Mouse (Mus musculus): ENCODE results near the gene Nolc1. TPM values are rescaled to one million over a fixed set of nuclear protein-coding genes. Genes with fewer than 3 reads are reported as not detected.

The Nolc1 gene
- polyA plus RNA-seq, 1 experiment from 2014 or later: 59.4 TPM

DNA sequence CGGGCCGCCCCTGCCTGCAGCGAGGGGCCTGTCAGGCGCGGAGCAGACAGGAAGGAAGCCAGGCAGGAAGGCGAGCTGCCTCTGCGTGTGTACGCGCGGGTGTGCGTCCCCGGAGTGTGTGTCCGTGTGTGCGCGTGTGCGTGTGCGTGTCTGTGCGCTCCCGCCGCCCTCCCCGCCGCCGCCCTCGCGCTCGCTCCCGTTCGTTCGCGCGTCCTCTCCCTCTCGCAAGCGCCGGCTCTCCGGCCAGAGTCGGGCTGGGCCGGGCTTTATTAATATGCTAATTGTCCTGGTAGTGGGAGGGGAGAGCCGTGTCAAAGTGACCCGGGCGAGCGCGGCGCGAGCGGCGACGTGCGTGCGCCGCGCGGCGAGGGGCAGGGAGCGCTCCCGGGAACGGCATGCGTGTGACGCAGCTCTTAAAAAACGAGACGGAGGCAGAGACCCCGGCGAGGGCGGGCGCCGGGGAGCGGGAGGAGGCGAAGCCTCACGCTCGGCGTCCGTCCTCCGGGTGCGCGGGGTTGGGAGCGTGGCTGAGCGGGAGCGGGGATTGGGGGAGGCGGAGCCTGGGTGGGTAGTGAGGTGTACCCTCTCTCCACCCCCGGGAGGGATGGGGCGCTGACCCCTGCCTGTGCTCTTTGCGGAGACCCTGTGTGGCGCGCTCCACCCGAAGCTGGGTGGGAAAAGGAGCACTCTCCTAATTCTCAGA is 30.5 kb upstream of the Nolc1 start, which contains the start of gene Ldb1:
Gene Ldb1 (minus strand): TSS at position 222 of the 703 bp plus-strand sequence.
- H3K4me3 ChIP-seq (replicated peaks): peak within 1 kb of the TSS; percentile 97
- no peaks in the 10 kb centered on the region for H3K9me3 ChIP-seq (replicated peaks)
- H3K27ac ChIP-seq (replicated peaks): peak within 1 kb of the TSS; percentile 99
- peaks cover 59% of the 10 kb centered on the region for H3K4me1 ChIP-seq
- WGBS: under 1% methylated on average over 71 of the region's 84 CpGs
- peak within 1 kb of the TSS; percentile 96 for H3K9ac ChIP-seq (replicated peaks)
- H3K4me2 ChIP-seq: peak within 1 kb of the TSS; percentile 92
- no peaks in the 10 kb centered on the region for H3K36me3 ChIP-seq
- no peaks in the 10 kb centered on the region for H3K27me3 ChIP-seq (replicated peaks)
- ATAC-seq (ENCODE audit: low FRiP score): peak; percentile 77

GRCm38 (mm10) chr19:46045696-46046311 is 29.9 kb upstream of the Nolc1 start:
- Histone ChIP-seq H3K27ac (replicated peaks) (peak overlapping the region; percentile 99), H3K9ac (replicated peaks) (peak overlapping the region; percentile 96), H3K4me1 (peaks cover 52% of the 10 kb centered on the region)

GRCm38 (mm10) chr19:46046621-46047025 is 29.0 kb upstream of the Nolc1 start:
- H3K27ac ChIP-seq (replicated peaks): peak overlapping the region; percentile 99
- H3K27me3 ChIP-seq (replicated peaks): no peaks in the 10 kb centered on the region
- peaks cover 44% of the 10 kb centered on the region for H3K4me1 ChIP-seq
- 7% methylated on average over 10 of the region's 10 CpGs for whole genome bisulfite sequencing
- peak overlapping the region; percentile 97 for H3K4me3 ChIP-seq (replicated peaks)
- no peaks in the 10 kb centered on the region for H3K36me3 ChIP-seq
- H3K9me3 ChIP-seq (replicated peaks): no peaks in the 10 kb centered on the region
- peak overlapping the region; percentile 92 for H3K4me2 ChIP-seq
- ATAC-seq (ENCODE audit: low FRiP score): no peak
- H3K9ac ChIP-seq (replicated peaks): 0 out of 2 replicates have a peak overlapping the region, but pooled peaks have one; percentile 96

More at GRCm38 (mm10) chr19:46045696-46046311, 29.9 kb upstream of the Nolc1 start:
- Histone ChIP-seq H3K36me3 (no peaks in the 10 kb centered on the region), H3K9me3 (replicated peaks) (no peaks in the 10 kb centered on the region), H3K4me2 (peak overlapping the region; percentile 92), H3K4me3 (replicated peaks) (peak overlapping the region; percentile 97), H3K27me3 (replicated peaks) (no peaks in the 10 kb centered on the region)
- peak; percentile 67 for ATAC-seq (ENCODE audit: low FRiP score)
- 3% methylated on average over 7 of the region's 7 CpGs for WGBS

DNA sequence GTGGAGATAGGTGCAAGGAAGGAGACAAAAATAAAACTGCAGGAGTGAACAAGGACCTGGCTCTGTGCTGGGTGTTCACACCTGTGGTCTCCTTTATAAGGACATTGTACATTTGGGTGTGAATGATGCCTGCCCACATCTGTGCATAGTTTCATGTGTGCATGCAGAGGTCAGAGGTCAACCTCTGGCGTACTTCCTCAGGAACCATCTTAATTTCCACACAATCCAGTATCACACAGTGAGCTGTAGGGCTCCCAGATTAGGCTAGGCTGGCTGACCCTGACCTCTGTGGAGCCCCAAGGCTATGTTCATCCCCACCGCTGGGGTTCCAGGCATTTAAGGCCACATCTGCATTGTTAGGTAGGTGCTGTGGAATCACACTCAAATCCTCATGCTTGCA is 28.2 kb upstream of the Nolc1 start:
- ATAC-seq (ENCODE audit: low FRiP score): no peak
- no peak overlapping the region for H3K9ac ChIP-seq (replicated peaks)
- H3K27me3 ChIP-seq (replicated peaks): no peaks in the 10 kb centered on the region
- H3K4me2 ChIP-seq: no peak overlapping the region
- no peak overlapping the region for H3K27ac ChIP-seq (replicated peaks)
- no peaks in the 10 kb centered on the region for H3K9me3 ChIP-seq (replicated peaks)
- no peak overlapping the region for H3K4me3 ChIP-seq (replicated peaks)
- WGBS: 86% methylated on average over 2 of the region's 2 CpGs
- no peaks in the 10 kb centered on the region for H3K36me3 ChIP-seq
- peaks cover 36% of the 10 kb centered on the region for H3K4me1 ChIP-seq

DNA sequence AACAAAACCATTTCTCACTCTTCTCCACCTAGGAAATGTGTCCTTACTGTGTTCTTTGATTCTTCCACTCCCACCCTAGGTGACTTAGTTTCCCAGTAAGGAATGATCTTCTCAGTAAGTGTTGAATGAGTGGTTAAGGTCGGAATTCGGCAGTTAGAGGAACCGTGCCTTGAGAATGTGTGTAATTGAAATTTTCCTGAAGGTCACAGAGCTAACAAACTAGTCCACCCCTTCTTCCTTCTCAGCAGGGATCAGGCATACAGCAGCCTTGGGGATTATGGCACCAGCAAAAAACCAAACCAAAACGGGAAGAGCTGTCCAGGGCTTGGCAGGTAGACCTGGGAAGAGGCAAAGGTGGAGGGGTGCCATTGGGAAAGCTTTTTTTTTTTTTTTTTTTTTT is 26.5 kb upstream of the Nolc1 start:
- Histone ChIP-seq H3K4me2 (no peak overlapping the region), H3K27ac (replicated peaks) (no peak overlapping the region), H3K27me3 (replicated peaks) (no peaks in the 10 kb centered on the region), H3K9ac (replicated peaks) (no peak overlapping the region), H3K4me1 (peaks cover 19% of the 10 kb centered on the region), H3K4me3 (replicated peaks) (no peak overlapping the region), H3K36me3 (no peaks in the 10 kb centered on the region), H3K9me3 (replicated peaks) (no peaks in the 10 kb centered on the region)
- 71% methylated on average over 4 of the region's 4 CpGs for WGBS
- ATAC-seq (ENCODE audit: low FRiP score): no peak

DNA sequence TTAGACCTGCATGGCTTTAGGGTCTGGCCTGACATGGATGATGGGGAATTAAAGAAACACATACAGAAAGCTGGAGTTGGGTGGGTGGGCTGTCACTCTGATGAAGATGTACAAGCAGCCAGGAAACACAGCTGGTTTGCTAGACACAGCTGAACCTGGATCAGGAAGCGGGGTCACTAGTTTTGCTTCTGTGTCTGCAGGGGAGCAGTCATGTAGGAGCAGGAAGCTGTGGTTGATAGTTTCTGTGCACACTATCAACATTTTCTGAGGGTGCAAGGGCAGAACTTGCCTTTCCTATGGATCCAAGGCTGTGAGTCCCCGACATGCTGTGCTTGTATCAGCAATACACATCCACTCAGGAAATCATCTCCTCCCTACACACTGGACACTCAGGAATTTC is 25.2 kb upstream of the Nolc1 start:
- Histone ChIP-seq H3K4me1 (peaks cover 17% of the 10 kb centered on the region), H3K27me3 (replicated peaks) (no peaks in the 10 kb centered on the region), H3K9me3 (replicated peaks) (no peaks in the 10 kb centered on the region), H3K9ac (replicated peaks) (no peak overlapping the region), H3K36me3 (no peaks in the 10 kb centered on the region), H3K27ac (replicated peaks) (no peak overlapping the region), H3K4me3 (replicated peaks) (no peak overlapping the region), H3K4me2 (no peak overlapping the region)
- ATAC-seq (ENCODE audit: low FRiP score): no peak
- 85% methylated on average over 2 of the region's 2 CpGs for WGBS

DNA sequence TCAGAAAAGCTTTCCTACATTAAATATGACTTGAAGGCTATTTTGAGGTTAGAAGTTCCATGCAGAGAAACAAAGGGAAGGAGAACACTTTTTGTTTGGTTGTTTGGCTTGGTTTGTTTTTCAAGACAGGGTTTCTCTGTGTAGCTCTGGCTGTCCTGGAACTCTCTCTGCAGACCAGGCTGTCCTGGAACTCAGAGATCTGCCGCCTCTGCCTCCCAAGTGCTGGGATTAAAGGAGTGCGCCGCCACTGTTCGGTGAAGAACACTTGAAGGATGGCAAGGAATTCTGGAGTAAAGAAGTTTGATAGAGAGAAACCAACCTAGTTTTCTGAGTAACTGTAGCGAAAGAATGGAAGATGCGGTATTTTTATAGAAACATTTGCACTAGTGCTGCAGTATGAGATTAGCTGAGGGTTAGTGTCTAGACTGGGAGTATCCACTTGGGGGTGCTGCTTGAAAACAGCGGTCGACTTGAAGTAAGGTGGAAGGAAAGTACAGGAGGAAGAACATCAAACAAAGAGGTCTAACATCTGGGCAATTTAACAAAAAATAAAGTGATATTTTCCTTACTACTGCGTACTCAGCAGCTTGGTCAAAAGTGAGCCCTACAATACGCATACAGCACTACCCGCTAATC is 19.8 kb upstream of the Nolc1 start:
- H3K36me3 ChIP-seq: no peaks in the 10 kb centered on the region
- peak overlapping the region; percentile 44 for H3K9ac ChIP-seq (replicated peaks)
- H3K9me3 ChIP-seq (replicated peaks): no peaks in the 10 kb centered on the region
- peak overlapping the region; percentile 71 for H3K4me2 ChIP-seq
- H3K4me1 ChIP-seq: peaks cover 17% of the 10 kb centered on the region
- ATAC-seq (ENCODE audit: low FRiP score): peak; percentile 83
- WGBS: 1% methylated on average over 11 of the region's 11 CpGs
- peak overlapping the region; percentile 96 for H3K4me3 ChIP-seq (replicated peaks)
- peak overlapping the region; percentile 90 for H3K27ac ChIP-seq (replicated peaks)
- no peaks in the 10 kb centered on the region for H3K27me3 ChIP-seq (replicated peaks)

DNA sequence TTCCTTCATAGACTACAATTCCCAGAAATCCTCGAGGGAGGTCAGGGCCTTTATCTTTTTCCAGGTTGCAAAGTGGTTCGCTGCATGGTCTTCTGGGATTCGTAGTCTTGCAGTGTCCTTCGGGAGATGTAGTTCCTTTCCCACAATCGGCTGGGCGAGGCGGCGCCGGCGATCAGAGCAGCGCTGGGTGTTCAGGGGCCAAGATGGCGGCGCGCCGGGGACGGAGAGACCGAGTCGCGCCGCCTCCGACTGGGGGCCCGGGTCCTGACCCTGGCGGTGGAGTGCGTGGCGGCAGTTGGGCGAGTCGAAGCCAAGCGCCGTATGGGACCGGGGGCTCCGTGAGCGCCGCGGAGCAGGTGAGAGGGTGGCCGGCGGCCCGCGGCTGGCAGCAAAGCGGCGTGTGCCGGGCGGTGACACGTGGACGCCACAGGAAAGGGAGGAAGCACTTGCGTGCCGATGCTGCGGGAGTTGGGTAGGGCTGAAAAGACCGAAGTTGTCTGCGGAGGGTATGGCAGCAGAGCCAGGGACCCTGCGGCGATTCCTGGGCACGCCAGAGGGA is 19.2 kb upstream of the Nolc1 start:
- H3K9me3 ChIP-seq (replicated peaks): no peaks in the 10 kb centered on the region
- peak overlapping the region; percentile 79 for H3K9ac ChIP-seq (replicated peaks)
- no peaks in the 10 kb centered on the region for H3K36me3 ChIP-seq
- WGBS: 0% methylated on average over 51 of the region's 52 CpGs
- peaks cover 17% of the 10 kb centered on the region for H3K4me1 ChIP-seq
- ATAC-seq (ENCODE audit: low FRiP score): peak; percentile 96
- peak overlapping the region; percentile 90 for H3K27ac ChIP-seq (replicated peaks)
- H3K27me3 ChIP-seq (replicated peaks): no peaks in the 10 kb centered on the region
- H3K4me3 ChIP-seq (replicated peaks): peak overlapping the region; percentile 96
- peak overlapping the region; percentile 71 for H3K4me2 ChIP-seq

DNA sequence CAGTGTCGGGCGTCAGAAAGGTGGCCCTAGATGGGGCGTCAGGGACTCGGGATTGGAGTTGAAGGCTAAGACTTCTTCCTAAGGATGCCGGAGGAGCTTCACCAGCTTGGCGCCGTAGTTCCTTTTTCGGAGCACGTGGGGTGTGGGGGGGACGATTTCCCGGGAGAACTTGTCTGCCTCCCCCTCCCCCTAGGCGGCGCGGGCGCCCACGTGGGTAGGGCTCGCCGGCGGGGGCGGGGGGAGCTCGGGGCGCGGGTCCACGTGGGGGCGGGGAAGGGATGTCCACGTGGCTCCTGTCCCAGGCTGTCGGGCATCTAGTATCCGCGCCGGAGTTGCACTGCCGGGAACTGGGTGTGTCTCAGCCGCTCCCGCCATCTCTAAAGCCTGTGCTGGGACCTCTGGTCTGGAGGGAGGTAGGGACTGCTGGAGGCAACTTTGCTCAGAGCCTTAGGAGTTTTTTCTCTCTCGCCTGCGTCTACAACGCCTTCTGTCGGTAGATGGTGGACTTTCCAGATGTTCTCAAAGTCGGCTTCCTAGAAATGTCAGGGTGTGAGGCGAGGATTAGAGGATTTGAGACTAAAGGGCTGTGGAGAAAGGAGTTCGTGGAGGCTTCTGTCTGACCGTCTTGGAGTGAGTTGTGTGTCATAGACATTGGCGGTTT is 18.6 kb upstream of the Nolc1 start:
- Histone ChIP-seq H3K9me3 (replicated peaks) (no peaks in the 10 kb centered on the region), H3K36me3 (peaks cover 5% of the 10 kb centered on the region), H3K9ac (replicated peaks) (peak overlapping the region; percentile 79), H3K4me1 (peaks cover 17% of the 10 kb centered on the region), H3K4me2 (peak overlapping the region; percentile 71), H3K4me3 (replicated peaks) (peak overlapping the region; percentile 96), H3K27ac (replicated peaks) (peak overlapping the region; percentile 90), H3K27me3 (replicated peaks) (no peaks in the 10 kb centered on the region)
- peak; percentile 57 for ATAC-seq (ENCODE audit: low FRiP score)
- under 1% methylated on average over 33 of the region's 42 CpGs for WGBS

GRCm38 (mm10) chr19:46058466-46058865 is 17.2 kb upstream of the Nolc1 start:
- no peak for ATAC-seq (ENCODE audit: low FRiP score)
- Histone ChIP-seq H3K9me3 (replicated peaks) (no peaks in the 10 kb centered on the region), H3K4me3 (replicated peaks) (no peak overlapping the region), H3K4me2 (0 out of 2 replicates have a peak overlapping the region, but pooled peaks have one; percentile 71), H3K4me1 (peaks cover 17% of the 10 kb centered on the region), H3K27ac (replicated peaks) (no peak overlapping the region), H3K9ac (replicated peaks) (no peak overlapping the region), H3K36me3 (peaks cover 19% of the 10 kb centered on the region), H3K27me3 (replicated peaks) (no peaks in the 10 kb centered on the region)
- 97% methylated on average over 7 of the region's 7 CpGs for WGBS

GRCm38 (mm10) chr19:46060845-46061244 is 14.8 kb upstream of the Nolc1 start:
- Histone ChIP-seq H3K4me2 (no peak overlapping the region), H3K27ac (replicated peaks) (no peak overlapping the region), H3K27me3 (replicated peaks) (no peaks in the 10 kb centered on the region), H3K9me3 (replicated peaks) (no peaks in the 10 kb centered on the region), H3K36me3 (peaks cover 43% of the 10 kb centered on the region), H3K4me3 (replicated peaks) (no peak overlapping the region), H3K9ac (replicated peaks) (no peak overlapping the region), H3K4me1 (peaks cover 14% of the 10 kb centered on the region)
- no peak for ATAC-seq (ENCODE audit: low FRiP score)
- WGBS: 82% methylated on average over 6 of the region's 6 CpGs

Measured in neural tube, embryonic 15.5 days (tissue).